Mouse (Mus musculus) olfactory bulb, adult 2 months (tissue): ENCODE measurements around the gene Phldb2.

Experiments used
- CTCF ChIP-seq: fragments of 200-500 bp; IDR thresholded peaks from 2 replicates; pipeline ENCODE4 v1.5.1; 2012; ENCODE audit warnings: low read depth, mild to moderate bottlenecking, low read length, moderate library complexity; ENCODE audit not compliant: insufficient read depth
- POLR2A ChIP-seq: fragments of 200-500 bp; IDR thresholded peaks from 2 replicates; pipeline ENCODE4 v1.6.1; 2012; ENCODE audit warnings: mild to moderate bottlenecking, low read depth, low read length, moderate library complexity; ENCODE audit not compliant: insufficient read depth

DNA sequence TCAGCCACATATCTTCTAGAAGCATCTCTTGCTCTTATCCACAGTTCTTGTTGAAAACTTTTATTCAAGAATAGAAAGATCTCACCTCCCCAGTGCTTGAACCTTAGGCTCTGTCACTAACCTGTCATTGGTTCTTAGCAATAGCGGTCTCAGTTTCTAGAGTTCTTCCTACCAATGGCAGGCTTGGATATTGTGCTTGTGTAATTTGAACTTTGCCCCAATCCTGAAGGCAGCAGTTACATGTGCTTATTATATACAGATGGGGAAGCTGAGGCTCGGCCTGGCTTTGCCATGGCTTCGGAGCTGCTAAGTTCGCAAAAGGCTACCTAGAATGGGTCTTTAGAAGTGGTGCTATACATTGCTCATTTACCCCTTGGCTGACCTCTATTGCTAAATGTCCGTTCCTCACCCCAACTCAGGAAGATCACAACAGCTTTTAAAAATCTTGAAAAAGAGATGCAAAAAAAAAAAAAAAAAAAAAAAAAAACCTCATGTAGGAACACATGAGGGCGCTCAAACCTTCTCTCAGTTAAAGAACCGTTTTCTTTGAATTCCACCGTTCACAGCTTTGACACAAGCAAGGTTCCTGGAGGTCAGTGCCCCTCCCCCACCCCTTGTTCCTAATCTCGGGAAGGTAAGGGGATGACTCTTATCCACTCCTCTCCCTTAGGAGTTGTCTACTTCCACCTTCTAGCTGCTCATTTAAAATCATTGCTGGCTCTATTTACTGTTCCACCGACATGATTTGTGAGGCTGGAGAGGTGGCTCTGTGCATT lies 37.7 kb upstream of the Phldb2 start:
- TF ChIP-seq CTCF (no peak), POLR2A (no peak)
